Mouse (Mus musculus): ENCODE measurements around the gene Hist1h2bn.
"Not testable (repeated sequence)": the region's sequence is repeated elsewhere in the genome, so short reads cannot be mapped to it uniquely, and the experiment has no call there.

Hist1h2bn gene

GRCm38 (mm10) chr13:21782361-21783254, 28.7 kb downstream of the Hist1h2bn start:
- peak; percentile 9 for DNase-seq

DNA sequence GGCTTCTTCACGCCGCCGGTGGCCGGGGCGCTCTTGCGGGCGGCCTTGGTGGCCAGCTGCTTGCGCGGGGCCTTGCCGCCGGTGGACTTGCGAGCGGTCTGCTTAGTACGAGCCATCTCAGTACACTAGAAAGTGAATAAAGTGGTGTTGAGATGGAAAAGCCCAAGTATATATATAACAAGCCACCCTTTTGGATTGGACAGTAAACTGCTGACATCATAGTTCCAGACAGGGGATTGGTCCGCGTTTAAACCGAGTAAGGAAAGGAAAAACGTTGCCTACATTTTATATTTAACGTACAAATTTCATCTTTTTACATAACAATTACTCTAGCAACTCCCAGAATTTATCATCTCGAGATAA, 29.3 kb downstream of the Hist1h2bn start, which contains the start of gene Hist1h3i:
TSS of gene Hist1h3i (minus strand) at position 116 of the 363 bp plus-strand sequence.
- peak; percentile 30 for DNase-seq

DNA sequence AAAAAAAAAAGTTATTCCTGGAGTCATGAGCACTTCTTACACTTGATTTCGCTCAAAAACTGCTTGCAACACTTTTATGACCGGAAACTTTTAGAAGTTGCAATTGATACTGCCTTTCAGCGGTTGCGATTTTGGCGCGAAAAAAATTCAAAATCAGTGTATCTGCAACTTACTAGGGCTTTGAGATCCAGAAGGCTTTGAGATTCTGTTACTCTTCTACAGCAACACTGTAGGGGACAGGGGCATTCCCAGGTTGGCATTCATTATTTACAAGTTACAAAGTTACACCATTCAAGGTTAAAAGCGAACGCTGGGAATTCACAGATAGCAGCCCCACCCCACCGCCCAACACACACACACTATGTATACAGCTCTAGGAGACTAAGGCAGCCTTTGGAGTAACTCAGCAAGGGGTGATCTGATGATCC, 29.8 kb downstream of the Hist1h2bn start:
- DNase-seq, result peak; percentile 5

- no peak for DNase-seq
Observed at GRCm38 (mm10) chr13:21784311-21784710, 30.4 kb downstream of the Hist1h2bn start.

DNA sequence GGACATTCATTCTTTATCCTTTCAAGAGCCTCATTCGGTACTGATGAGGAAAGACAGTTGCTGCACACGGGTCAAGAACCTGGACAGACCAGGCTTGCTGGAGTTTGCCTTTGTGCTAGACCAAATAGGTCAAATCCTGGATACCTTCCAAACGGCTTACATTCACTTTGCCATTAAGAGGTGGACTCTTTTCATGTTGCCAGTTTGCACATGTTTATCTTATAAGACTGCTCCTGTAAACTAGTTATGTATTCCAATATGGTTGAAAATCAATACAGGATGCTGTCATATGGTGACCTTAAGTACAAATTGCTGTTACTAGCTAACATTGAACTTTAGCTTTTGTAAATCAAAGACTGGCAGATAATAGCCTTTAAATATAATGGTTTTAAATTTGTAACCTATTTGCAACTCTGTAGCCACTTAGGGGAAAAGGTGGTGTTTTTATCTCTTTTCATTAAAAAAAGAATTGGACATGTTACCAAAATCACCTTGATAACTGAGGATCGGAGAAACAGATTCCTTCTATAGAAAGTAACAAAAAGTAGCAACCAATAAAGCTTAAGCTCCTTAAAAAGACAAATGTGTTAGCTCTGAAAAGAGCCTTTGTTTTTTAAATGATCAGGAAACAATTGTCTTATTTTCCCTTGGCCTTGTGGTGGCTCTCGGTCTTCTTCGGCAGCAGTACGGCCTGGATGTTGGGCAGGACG, 32.4 kb downstream of the Hist1h2bn start:
- no peak for DNase-seq

GRCm38 (mm10) chr13:21786899-21787629, 33.1 kb downstream of the Hist1h2bn start, which contains the start of the genes Hist1h2an and Hist1h2bp:
Gene Hist1h2an, minus strand, starts transcription at chr13:21787218.
Gene Hist1h2bp, plus strand, starts transcription at chr13:21787461.
- peak; percentile 70 for DNase-seq

- DNase-seq, result no peak
Observed at GRCm38 (mm10) chr13:21787760-21788593, 34.1 kb downstream of the Hist1h2bn start.

GRCm38 (mm10) chr13:21789925-21790324, 36.0 kb downstream of the Hist1h2bn start:
- no peak for DNase-seq

DNA sequence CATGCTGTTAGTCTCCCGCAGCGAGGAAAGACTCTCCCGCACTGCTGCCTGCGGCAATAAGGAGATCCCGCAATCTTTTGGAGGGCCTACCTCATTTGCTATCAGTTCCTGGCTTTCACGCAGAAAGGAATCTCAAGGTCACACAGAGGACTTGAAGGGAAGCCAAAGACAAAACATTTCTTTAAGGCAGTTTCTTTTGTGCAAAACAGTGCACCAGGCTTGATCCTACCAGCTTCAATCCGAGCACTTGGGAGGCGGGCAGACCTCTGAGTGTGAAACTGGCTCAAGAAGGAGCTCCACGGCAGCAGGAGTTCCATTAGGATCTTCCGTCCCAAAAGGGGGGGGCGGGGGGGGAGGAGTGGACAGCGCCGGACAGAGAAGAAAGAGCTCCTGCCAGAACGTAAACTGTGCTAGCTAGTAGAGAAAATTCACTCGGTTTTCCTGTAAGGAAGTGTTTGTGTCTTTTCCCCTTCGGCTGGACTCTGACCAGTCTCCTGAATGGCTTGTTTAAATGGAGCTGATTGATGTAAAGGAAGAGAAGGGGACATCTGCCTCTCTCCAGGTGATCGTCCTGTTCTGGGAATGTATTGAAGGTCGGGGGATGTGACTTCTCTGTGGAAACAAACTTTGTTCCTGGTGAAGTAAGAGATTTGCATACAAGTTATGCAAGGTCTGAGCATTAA, 36.8 kb downstream of the Hist1h2bn start:
- no peak for DNase-seq

- DNase-seq, result no peak
Observed at GRCm38 (mm10) chr13:21795584-21795983, 41.7 kb downstream of the Hist1h2bn start.

- DNase-seq, result not testable (repeated sequence)
Observed at GRCm38 (mm10) chr13:21797163-21797562, 43.2 kb downstream of the Hist1h2bn start.

DNA sequence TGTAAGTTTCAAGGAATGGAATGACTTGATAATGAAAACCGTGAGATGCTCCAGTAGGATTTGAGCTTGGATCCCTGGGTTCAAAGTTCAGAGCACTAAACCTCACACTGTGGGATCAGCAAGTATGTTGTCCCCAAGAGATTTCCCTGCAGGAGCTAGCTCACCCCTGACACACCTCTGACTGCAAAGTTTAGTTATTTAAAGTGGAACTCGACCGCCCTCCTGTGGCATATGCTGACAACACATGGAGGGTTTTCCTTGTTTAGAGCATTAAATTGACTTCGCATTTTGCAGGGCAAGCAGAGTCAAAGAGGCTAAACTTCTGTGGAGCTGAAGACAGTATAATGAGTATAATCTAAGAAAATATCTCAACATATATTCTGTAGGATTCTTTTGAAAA, 49.1 kb downstream of the Hist1h2bn start:
- not testable (repeated sequence) for DNase-seq
